Mouse (Mus musculus) small intestine, adult 2 months (tissue): ENCODE data around the gene Olfr638.

Experiments
- CTCF ChIP-seq: fragments of 200-500 bp; IDR thresholded peaks from 2 replicates; pipeline ENCODE4 v1.5.1; 2012; ENCODE audit warnings: low read depth, mild to moderate bottlenecking, control low read depth, inconsistent platforms, low read length, moderate library complexity, mixed read lengths; ENCODE audit not compliant: insufficient replicate concordance, insufficient read length; ENCODE audit errors: extremely low read depth
- POLR2A ChIP-seq: fragments of 200-500 bp; IDR thresholded peaks from 2 replicates; pipeline ENCODE4 v1.6.1; 2012; ENCODE audit warnings: low read depth, mild to moderate bottlenecking, control low read depth, inconsistent platforms, low read length, moderate library complexity

GRCm38 (mm10) chr7:103999124-103999523 lies 578 bp downstream of the Olfr638 start:
- TF ChIP-seq CTCF (no peak), POLR2A (no peak)
